Mouse (Mus musculus) olfactory bulb, adult 2 months (tissue): ENCODE measurements around the gene Gls.

ENCODE experiments used
- CTCF ChIP-seq: fragments of 200-500 bp; IDR thresholded peaks from 2 replicates; pipeline ENCODE4 v1.5.1; 2012; ENCODE audit warnings: low read depth, mild to moderate bottlenecking, low read length, moderate library complexity; ENCODE audit not compliant: insufficient read depth
- POLR2A ChIP-seq: fragments of 200-500 bp; IDR thresholded peaks from 2 replicates; pipeline ENCODE4 v1.6.1; 2012; ENCODE audit warnings: mild to moderate bottlenecking, low read depth, low read length, moderate library complexity; ENCODE audit not compliant: insufficient read depth

DNA sequence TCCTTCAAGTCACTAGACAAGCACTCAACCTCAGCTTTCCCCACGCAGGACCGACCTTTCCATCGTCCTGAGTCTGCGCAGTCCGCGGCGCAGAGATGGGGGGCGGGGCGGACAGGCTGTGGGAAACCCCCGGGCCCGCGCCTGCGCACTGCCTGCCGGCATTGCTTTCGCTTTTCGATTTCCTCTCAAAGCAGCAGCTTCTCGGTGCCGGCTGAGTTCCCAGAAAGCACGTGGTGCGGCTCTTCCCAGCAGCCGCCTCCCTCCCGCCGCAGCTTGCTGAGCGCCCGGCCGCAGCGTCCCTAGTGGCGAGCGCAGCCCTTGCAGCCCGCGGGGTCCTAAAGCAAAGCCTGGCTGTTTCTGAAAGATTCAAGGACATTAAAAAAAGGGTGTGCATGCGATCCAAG, 119.4 kb downstream of the Gls start:
- TF ChIP-seq CTCF (peak; percentile 96), POLR2A (peak; percentile 64)
